Mouse (Mus musculus): ENCODE data around the gene Sun2. TPM values are rescaled to one million over a fixed set of nuclear protein-coding genes. Genes with fewer than 3 reads are reported as not detected.

Gene Sun2
- polyA plus RNA-seq, 1 experiment, result 31.5 TPM

GRCm38 (mm10) chr15:79775662-79776061 lies 33.3 kb upstream of the Sun2 start:
- 62% methylated on average over 7 of the region's 7 CpGs for WGBS
- Histone ChIP-seq H3K4me3 (ENCODE audit: insufficient read depth, low read depth, low read length) (no peak overlapping the region), H3K36me3 (ENCODE audit: control insufficient read depth, insufficient read depth, low read length) (no peaks in the 10 kb centered on the region), H3K4me1 (ENCODE audit: control insufficient read depth, insufficient read depth, low read length) (peaks cover 5% of the 10 kb centered on the region), H3K27me3 (replicated peaks; ENCODE audit: control insufficient read depth, insufficient read depth, low read length) (no peaks in the 10 kb centered on the region), H3K27ac (ENCODE audit: insufficient read depth, low read depth, low read length) (no peak overlapping the region)
- TF ChIP-seq POLR2A (IDR thresholded peaks at IDR 0.05; ENCODE audit: low read depth, low read length) (no peak), CTCF (conservative IDR thresholded peaks at IDR 0.05; ENCODE audit: insufficient read depth, insufficient read length, low read depth, low read length) (no peak)
- no peak for DNase-seq

DNA sequence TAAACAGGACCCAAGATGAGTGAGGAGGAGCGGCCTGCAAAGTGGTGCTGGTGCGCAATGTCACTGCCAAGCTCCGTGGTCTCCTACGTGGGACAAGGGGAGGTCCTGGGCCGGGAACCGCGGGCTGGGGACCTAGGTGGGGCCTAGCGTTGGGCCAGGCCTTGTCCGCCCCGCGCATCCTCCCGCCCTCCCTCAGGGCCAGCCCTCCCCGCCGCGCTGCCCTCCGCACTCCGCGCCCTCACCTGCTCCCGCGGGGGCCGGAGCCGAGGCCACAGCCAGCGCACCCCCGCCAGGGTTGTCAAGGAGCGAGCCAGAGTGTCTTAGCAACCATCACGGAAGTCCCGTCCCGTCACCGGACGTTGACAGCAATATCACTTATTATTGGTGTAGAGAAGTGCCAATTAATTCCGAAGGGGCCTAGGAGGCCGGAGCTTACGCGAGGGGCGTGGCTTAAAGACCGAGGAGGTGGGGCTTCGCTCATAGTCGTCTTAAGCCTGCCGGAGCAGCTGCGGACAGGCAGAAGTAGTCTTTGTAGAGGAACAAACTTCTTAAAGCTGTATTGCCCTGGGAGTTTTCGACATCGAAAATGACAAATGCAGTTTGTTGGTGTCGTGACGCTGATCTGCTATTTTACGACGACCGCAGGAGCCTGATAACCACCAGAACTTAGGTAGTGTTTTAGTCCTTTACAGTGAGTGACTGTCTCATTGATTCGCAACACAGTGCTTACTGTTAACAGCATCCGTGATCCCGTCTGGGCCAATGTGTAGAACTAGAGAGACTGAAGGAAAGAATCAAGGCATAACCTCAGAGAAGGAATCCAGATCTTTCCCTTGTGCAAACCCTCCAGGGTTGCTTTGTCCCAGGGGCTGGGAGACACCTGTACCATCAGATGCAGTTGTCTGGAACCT lies 32.0 kb upstream of the Sun2 start:
- peak; percentile 99 for DNase-seq
- TF ChIP-seq POLR2A (IDR thresholded peaks at IDR 0.05; ENCODE audit: low read depth, low read length), result peak; percentile 18
- no peak for TF ChIP-seq CTCF (conservative IDR thresholded peaks at IDR 0.05; ENCODE audit: insufficient read depth, insufficient read length, low read depth, low read length)
- Histone ChIP-seq H3K4me1 (ENCODE audit: control insufficient read depth, insufficient read depth, low read length) (peaks cover 5% of the 10 kb centered on the region), H3K4me3 (ENCODE audit: insufficient read depth, low read depth, low read length) (peak overlapping the region; percentile 91), H3K36me3 (ENCODE audit: control insufficient read depth, insufficient read depth, low read length) (no peaks in the 10 kb centered on the region), H3K27ac (ENCODE audit: insufficient read depth, low read depth, low read length) (peak overlapping the region; percentile 34), H3K27me3 (replicated peaks; ENCODE audit: control insufficient read depth, insufficient read depth, low read length) (no peaks in the 10 kb centered on the region)
- under 1% methylated on average over 50 of the region's 50 CpGs for WGBS

DNA sequence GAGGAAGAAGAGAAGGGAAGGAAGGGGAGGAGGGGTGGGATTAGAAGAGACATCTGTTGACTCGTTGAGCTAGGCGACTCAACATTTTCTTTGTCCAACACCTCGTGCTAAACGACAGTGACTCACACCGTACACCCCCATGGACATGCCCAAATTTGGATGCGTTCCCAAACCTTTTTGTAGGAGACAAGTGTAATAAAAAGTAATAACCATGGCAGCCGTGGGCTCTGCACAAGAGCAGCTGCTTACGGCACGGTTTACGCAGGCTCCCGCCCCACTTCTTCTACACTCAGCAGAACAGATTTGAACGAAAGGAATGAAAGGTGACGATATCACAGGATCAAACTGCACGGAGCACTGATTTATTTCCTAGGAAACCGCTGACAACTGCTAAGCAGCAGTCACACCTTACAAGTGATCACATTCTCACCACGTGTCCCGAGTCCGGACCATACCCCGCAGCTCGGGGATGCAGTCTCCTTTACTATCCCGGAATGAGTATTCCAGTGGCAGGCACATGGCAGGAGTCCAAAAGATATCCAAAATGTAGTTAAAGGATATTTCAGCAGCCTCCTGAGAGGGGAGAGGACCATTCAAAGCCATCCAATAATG lies 28.4 kb upstream of the Sun2 start:
- TF ChIP-seq POLR2A (IDR thresholded peaks at IDR 0.05; ENCODE audit: low read depth, low read length), result no peak
- WGBS, result 45% methylated on average over 21 of the region's 21 CpGs
- no peak for DNase-seq
- H3K27me3 ChIP-seq (replicated peaks; ENCODE audit: control insufficient read depth, insufficient read depth, low read length), result no peaks in the 10 kb centered on the region
- no peak overlapping the region for H3K27ac ChIP-seq (ENCODE audit: insufficient read depth, low read depth, low read length)
- peaks cover 11% of the 10 kb centered on the region for H3K4me1 ChIP-seq (ENCODE audit: control insufficient read depth, insufficient read depth, low read length)
- H3K36me3 ChIP-seq (ENCODE audit: control insufficient read depth, insufficient read depth, low read length), result no peaks in the 10 kb centered on the region
- no peak overlapping the region for H3K4me3 ChIP-seq (ENCODE audit: insufficient read depth, low read depth, low read length)

DNA sequence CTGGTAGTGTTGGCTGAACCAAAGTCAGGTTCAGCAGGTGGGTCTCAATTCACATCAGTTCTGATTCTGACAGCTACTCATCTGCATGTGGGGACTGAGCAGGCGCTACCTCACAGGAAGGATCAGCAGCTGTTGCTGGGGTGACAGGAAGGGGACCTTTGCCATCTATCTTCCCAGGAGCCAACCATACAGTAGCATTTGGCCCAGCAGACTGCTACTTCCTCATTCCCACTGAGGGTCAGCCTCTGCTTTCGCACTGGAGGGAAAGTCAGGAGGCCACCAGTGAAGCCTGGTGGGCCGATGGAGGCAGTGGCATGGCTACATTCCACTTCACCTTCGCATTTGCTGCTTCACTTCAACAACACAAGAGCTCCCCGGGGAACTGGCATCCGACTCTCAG lies 26.0 kb upstream of the Sun2 start:
- no peak for TF ChIP-seq CTCF (conservative IDR thresholded peaks at IDR 0.05; ENCODE audit: insufficient read depth, insufficient read length, low read depth, low read length)
- H3K27ac ChIP-seq (ENCODE audit: insufficient read depth, low read depth, low read length), result no peak overlapping the region
- WGBS, result 52% methylated on average over 6 of the region's 6 CpGs
- no peaks in the 10 kb centered on the region for H3K27me3 ChIP-seq (replicated peaks; ENCODE audit: control insufficient read depth, insufficient read depth, low read length)
- DNase-seq, result peak; percentile 13
- no peak overlapping the region for H3K4me3 ChIP-seq (ENCODE audit: insufficient read depth, low read depth, low read length)
- no peaks in the 10 kb centered on the region for H3K36me3 ChIP-seq (ENCODE audit: control insufficient read depth, insufficient read depth, low read length)
- peaks cover 7% of the 10 kb centered on the region for H3K4me1 ChIP-seq (ENCODE audit: control insufficient read depth, insufficient read depth, low read length)

DNA sequence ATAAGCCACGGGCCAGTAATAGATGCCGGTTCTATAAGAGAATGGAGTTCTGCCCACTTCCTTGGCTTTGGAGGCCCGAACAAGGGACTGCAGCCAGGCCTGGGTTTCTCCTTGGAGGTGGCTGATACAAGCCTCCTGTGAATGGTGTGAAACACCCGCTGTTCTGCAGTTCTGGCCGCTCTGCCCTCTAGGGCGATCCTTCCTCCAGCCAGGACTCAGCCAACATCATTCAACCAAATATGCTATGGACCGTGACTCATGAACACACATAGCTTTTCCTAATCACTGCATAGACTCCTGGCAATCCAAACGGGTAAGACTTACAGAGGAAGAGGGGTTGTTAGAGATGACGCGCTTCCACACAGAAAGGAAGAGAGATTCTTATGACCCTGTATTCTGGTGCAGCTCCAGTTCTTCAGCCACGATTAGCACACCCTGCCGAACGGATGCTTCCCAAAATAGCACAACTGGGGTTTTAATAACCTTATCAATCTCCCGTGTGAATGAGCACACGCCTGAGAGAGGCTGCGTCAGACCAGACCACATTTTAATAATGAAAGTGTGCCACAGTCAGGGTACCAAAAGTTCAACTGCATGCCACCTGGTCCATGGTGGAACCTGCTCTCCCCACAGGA lies 25.1 kb upstream of the Sun2 start:
- no peaks in the 10 kb centered on the region for H3K27me3 ChIP-seq (replicated peaks; ENCODE audit: control insufficient read depth, insufficient read depth, low read length)
- TF ChIP-seq POLR2A (IDR thresholded peaks at IDR 0.05; ENCODE audit: low read depth, low read length), result no peak
- no peak for TF ChIP-seq CTCF (conservative IDR thresholded peaks at IDR 0.05; ENCODE audit: insufficient read depth, insufficient read length, low read depth, low read length)

GRCm38 (mm10) chr15:79766586-79767071 lies 24.3 kb upstream of the Sun2 start:
- peaks cover 6% of the 10 kb centered on the region; the same call in 1 of the 2 replicates for H3K4me1 ChIP-seq (ENCODE audit: control insufficient read depth, insufficient read depth, low read length)
- DNase-seq, result no peak
- TF ChIP-seq CTCF (conservative IDR thresholded peaks at IDR 0.05; ENCODE audit: insufficient read depth, insufficient read length, low read depth, low read length) (no peak), POLR2A (IDR thresholded peaks at IDR 0.05; ENCODE audit: low read depth, low read length) (no peak)

More for the DNA sequence above, 25.1 kb upstream of the Sun2 start:
- H3K27ac ChIP-seq (ENCODE audit: insufficient read depth, low read depth, low read length), result no peak overlapping the region
- H3K36me3 ChIP-seq (ENCODE audit: control insufficient read depth, insufficient read depth, low read length), result no peaks in the 10 kb centered on the region
- WGBS, result 58% methylated on average over 16 of the region's 16 CpGs
- H3K4me1 ChIP-seq (ENCODE audit: control insufficient read depth, insufficient read depth, low read length), result peaks cover 6% of the 10 kb centered on the region; the same call in 1 of the 2 replicates
- no peak overlapping the region for H3K4me3 ChIP-seq (ENCODE audit: insufficient read depth, low read depth, low read length)
- DNase-seq, result no peak

GRCm38 (mm10) chr15:79766168-79766567 lies 23.8 kb upstream of the Sun2 start:
- no peaks in the 10 kb centered on the region for H3K27me3 ChIP-seq (replicated peaks; ENCODE audit: control insufficient read depth, insufficient read depth, low read length)
- H3K4me1 ChIP-seq (ENCODE audit: control insufficient read depth, insufficient read depth, low read length), result peaks cover 6% of the 10 kb centered on the region; the same call in 1 of the 2 replicates
- DNase-seq, result no peak
- H3K27ac ChIP-seq (ENCODE audit: insufficient read depth, low read depth, low read length), result no peak overlapping the region
- no peaks in the 10 kb centered on the region for H3K36me3 ChIP-seq (ENCODE audit: control insufficient read depth, insufficient read depth, low read length)
- H3K4me3 ChIP-seq (ENCODE audit: insufficient read depth, low read depth, low read length), result no peak overlapping the region
- 49% methylated on average over 10 of the region's 10 CpGs for WGBS
- TF ChIP-seq POLR2A (IDR thresholded peaks at IDR 0.05; ENCODE audit: low read depth, low read length) (no peak), CTCF (conservative IDR thresholded peaks at IDR 0.05; ENCODE audit: insufficient read depth, insufficient read length, low read depth, low read length) (no peak)

More at GRCm38 (mm10) chr15:79766586-79767071, 24.3 kb upstream of the Sun2 start:
- Histone ChIP-seq H3K27me3 (replicated peaks; ENCODE audit: control insufficient read depth, insufficient read depth, low read length) (no peaks in the 10 kb centered on the region), H3K4me3 (ENCODE audit: insufficient read depth, low read depth, low read length) (no peak overlapping the region), H3K27ac (ENCODE audit: insufficient read depth, low read depth, low read length) (no peak overlapping the region), H3K36me3 (ENCODE audit: control insufficient read depth, insufficient read depth, low read length) (no peaks in the 10 kb centered on the region)
- 92% methylated on average over 10 of the region's 10 CpGs for WGBS
